Mouse (Mus musculus) kidney, postnatal 0 days (tissue): ENCODE results near the gene Cic. TPM values are rescaled to one million over a fixed set of nuclear protein-coding genes. Genes with fewer than 3 reads are reported as not detected.

Experiments
- ATAC-seq: fragments of 200-750 bp; cut with Nextera tagmentation; replicated peaks from 2 replicates; pipeline ENCODE4 v1.8.0; 2017; ENCODE audit warnings: low read depth, moderate number of reproducible peaks, moderate TSS enrichment, moderate library complexity; ENCODE audit not compliant: low FRiP score
- DNase-seq: peaks from one replicate; pipeline ENCODE4 v3.0.0-alpha.2; 2016; ENCODE audit warnings: low spot score
- H3K27ac ChIP-seq: fragments of 300-500 bp; sonication (generic); 2 replicates; pipeline ENCODE4 v1.5.1; 2014; ENCODE audit warnings: mild to moderate bottlenecking
- H3K27me3 ChIP-seq: fragments of 300-500 bp; sonication (generic); 2 replicates; pipeline ENCODE4 v1.6.1; 2014; ENCODE audit warnings: low read length, mixed read lengths; ENCODE audit not compliant: insufficient read depth
- H3K36me3 ChIP-seq: fragments of 300-500 bp; sonication (generic); 2 replicates; pipeline ENCODE4 v1.6.1; 2014; ENCODE audit warnings: low read length, mixed read lengths; ENCODE audit not compliant: insufficient read depth
- H3K4me1 ChIP-seq: fragments of 300-500 bp; sonication (generic); replicated peaks from 2 replicates; pipeline ENCODE4 v1.6.1; 2014; ENCODE audit warnings: antibody characterized with exemption, low read length, mixed read lengths; ENCODE audit not compliant: insufficient read depth
- H3K4me2 ChIP-seq: fragments of 300-500 bp; sonication (generic); 2 replicates; pipeline ENCODE4 v1.6.1; 2014; ENCODE audit warnings: mild to moderate bottlenecking, low read length, moderate library complexity, mixed read lengths
- H3K4me3 ChIP-seq: fragments of 300-500 bp; sonication (generic); replicated peaks from 2 replicates; pipeline ENCODE4 v1.5.1; 2014; ENCODE audit warnings: low read depth, low read length
- H3K9ac ChIP-seq: fragments of 300-500 bp; sonication (generic); 2 replicates; pipeline ENCODE4 v1.6.1; 2014; ENCODE audit warnings: low read depth, low read length
- H3K9me3 ChIP-seq: fragments of 300-500 bp; sonication (generic); replicated peaks from 2 replicates; pipeline ENCODE4 v1.6.1; 2016; ENCODE audit warnings: low read length, inconsistent platforms, mixed read lengths
- CTCF ChIP-seq: IDR thresholded peaks from 2 replicates; pipeline ENCODE4 v1.5.1; 2016; ENCODE audit warnings: antibody characterized with exemption, low read depth, mild to moderate bottlenecking, moderate library complexity
- WGBS: fragments of 180-500 bp; shearing (Covaris S2); extraction: QIAGEN DNeasy Blood & Tissue Kit; methylation state at CpG from one replicate; pipeline ENCODE4 v1.1.7; 2014; 5-methylcytosine and 5-hydroxymethylcytosine counted together
- polyA plus RNA-seq: library from polyadenylated mRNA; unstranded; fragments of >200 nt; fragmentation: Nextera tagmentation; extraction: Ambion mirVana; gene quantifications from 2 replicates; pipeline ENCODE4 v1.2.1, GENCODE M21; 2015

Cic gene
- polyA plus RNA-seq, 1 experiment from 2014 or later = 23.3 TPM

- Histone ChIP-seq H3K36me3 (no peaks in the 10 kb centered on the region), H3K9ac (peak overlapping the region; percentile 45; the same call in 1 of the 2 replicates), H3K27me3 (peaks cover 27% of the 10 kb centered on the region), H3K27ac (no peak overlapping the region), H3K9me3 (no peaks in the 10 kb centered on the region), H3K4me1 (peaks cover 19% of the 10 kb centered on the region), H3K4me2 (peak overlapping the region; percentile 83), H3K4me3 (peak overlapping the region; percentile 40)
- WGBS = 2% methylated on average over 50 of the region's 51 CpGs
- no peak for DNase-seq
- no peak for ATAC-seq
- TF ChIP-seq CTCF = no peak
Measured at GRCm38 (mm10) chr7:25314606-25315305, 47.3 kb downstream of the Cic start.

DNA sequence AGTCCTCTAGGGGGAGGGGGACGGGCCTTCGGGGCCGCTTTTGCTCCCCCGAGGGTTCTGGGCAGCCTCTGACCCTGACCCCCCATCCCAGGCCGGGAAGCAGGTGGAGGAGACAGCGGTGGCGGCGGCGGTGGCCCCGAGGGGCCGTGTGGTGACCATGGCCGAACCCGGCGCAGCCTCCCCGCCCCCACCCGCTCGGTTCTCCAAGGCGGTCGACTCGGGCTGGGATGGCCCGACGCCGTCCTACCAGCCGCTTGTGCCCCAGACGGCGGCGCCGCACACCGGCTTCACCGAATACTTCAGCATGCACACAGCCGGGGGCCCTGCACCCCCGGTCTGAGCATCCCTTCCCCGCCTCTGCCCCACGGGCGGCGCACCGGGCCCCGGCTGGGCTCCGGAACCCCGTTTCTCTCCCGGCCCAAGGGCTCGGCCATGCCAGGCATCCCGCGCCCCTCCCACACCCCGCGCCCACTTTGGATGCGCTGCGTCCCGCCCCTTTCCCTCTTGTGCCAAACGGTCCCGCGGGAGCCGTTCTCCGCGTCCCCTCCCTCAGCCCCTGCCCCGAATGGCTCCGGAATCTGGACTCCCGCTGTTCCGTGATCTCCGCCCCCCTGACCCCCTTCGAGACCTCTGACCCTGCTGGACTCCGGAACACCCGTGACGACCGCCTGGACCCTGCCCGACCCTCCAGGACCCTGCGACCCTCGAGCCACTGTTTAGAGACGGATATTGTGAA lies 48.0 kb downstream of the Cic start:
- Histone ChIP-seq H3K9me3 (no peaks in the 10 kb centered on the region), H3K9ac (peak overlapping the region; percentile 45; the same call in 1 of the 2 replicates), H3K36me3 (no peaks in the 10 kb centered on the region), H3K4me3 (peak overlapping the region; percentile 40), H3K27me3 (peaks cover 27% of the 10 kb centered on the region), H3K4me1 (peaks cover 19% of the 10 kb centered on the region), H3K4me2 (peak overlapping the region; percentile 83), H3K27ac (no peak overlapping the region)
- no peak for DNase-seq
- TF ChIP-seq CTCF = no peak
- WGBS = under 1% methylated on average over 55 of the region's 69 CpGs
- ATAC-seq = no peak

GRCm38 (mm10) chr7:25316532-25317445 lies 49.3 kb downstream of the Cic start, which contains the start of gene Megf8:
Gene Megf8 (plus strand): TSS chr7:25317164.
- peak within 1 kb of the TSS; percentile 70 for H3K9ac ChIP-seq
- no peaks in the 10 kb centered on the region for H3K36me3 ChIP-seq
- no peaks in the 10 kb centered on the region for H3K9me3 ChIP-seq
- H3K4me1 ChIP-seq = peaks cover 23% of the 10 kb centered on the region
- peak within 1 kb of the TSS; percentile 90 for H3K27ac ChIP-seq
- WGBS = under 1% methylated on average over 52 of the region's 52 CpGs
- H3K4me3 ChIP-seq = peak within 1 kb of the TSS; percentile 53
- peaks cover 27% of the 10 kb centered on the region for H3K27me3 ChIP-seq
- peak; percentile 98 for ATAC-seq
- DNase-seq = peak; percentile 100
- peak; percentile 97 for TF ChIP-seq CTCF
- H3K4me2 ChIP-seq = peak within 1 kb of the TSS; percentile 88

DNA sequence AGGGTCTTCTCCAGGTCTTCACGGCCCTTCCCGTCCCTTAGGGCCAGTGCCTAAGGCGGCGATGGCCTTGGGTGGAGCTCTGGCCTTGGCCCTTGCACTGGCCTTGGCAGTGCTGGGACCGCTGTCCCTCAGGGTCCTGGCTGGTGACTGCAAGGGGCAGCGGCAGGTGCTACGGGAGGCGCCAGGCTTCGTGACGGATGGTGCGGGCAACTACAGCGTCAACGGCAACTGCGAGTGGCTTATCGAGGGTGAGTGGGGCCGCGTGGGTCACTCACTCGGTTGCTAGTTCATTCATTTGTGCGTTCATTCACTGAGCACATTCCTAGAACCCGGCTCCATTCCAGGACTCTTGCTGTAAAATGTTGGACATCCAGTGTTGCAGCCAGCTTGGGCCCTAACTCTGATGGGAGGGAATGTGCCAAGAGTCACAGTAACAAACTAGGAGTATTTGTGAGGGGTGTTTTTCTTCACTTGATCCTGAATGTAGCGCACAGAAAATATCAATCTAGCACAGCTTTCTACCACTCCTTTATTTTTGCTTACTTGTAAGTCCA lies 50.0 kb downstream of the Cic start:
- peak overlapping the region; percentile 88 for H3K4me2 ChIP-seq
- peaks cover 27% of the 10 kb centered on the region for H3K27me3 ChIP-seq
- peak overlapping the region; percentile 70 for H3K9ac ChIP-seq
- H3K4me1 ChIP-seq = peaks cover 26% of the 10 kb centered on the region
- no peak for TF ChIP-seq CTCF
- H3K4me3 ChIP-seq = peak overlapping the region; percentile 53
- DNase-seq (no peak), ATAC-seq (no peak)
- no peaks in the 10 kb centered on the region for H3K9me3 ChIP-seq
- H3K36me3 ChIP-seq = no peaks in the 10 kb centered on the region
- WGBS = 11% methylated on average over 21 of the region's 21 CpGs
- peak overlapping the region; percentile 90 for H3K27ac ChIP-seq

GRCm38 (mm10) chr7:25322058-25322484 lies 54.6 kb downstream of the Cic start:
- H3K9ac ChIP-seq = 0 out of 2 replicates have a peak overlapping the region, but pooled peaks have one; percentile 9

More at GRCm38 (mm10) chr7:25322058-25322484, 54.6 kb downstream of the Cic start:
- Histone ChIP-seq H3K36me3 (no peaks in the 10 kb centered on the region), H3K27ac (peak overlapping the region; percentile 80), H3K4me2 (peak overlapping the region; percentile 42), H3K4me3 (0 out of 2 replicates have a peak overlapping the region, but pooled peaks have one; percentile 2), H3K9me3 (no peaks in the 10 kb centered on the region), H3K4me1 (peaks cover 12% of the 10 kb centered on the region; the same call in 1 of the 2 replicates), H3K27me3 (no peaks in the 10 kb centered on the region)
- TF ChIP-seq CTCF = no peak
- ATAC-seq (peak; percentile 81), DNase-seq (peak; percentile 94)
- WGBS = 7% methylated on average over 6 of the region's 6 CpGs
